Mouse (Mus musculus) kidney, adult 2 months (tissue): ENCODE measurements around the gene Tigd4.

Experiments
- CTCF ChIP-seq: fragments of 200-500 bp; conservative IDR thresholded peaks from 2 replicates; pipeline ENCODE4 v1.5.1; 2011; ENCODE audit warnings: low read depth, mild to moderate bottlenecking, control low read depth, low read length, moderate library complexity, mixed read lengths; ENCODE audit not compliant: insufficient read depth, insufficient read length
- POLR2A ChIP-seq: fragments of 200-500 bp; IDR thresholded peaks from one replicate; pipeline ENCODE4 v1.6.1; 2011; ENCODE audit warnings: low read depth, low read length, control low read depth

GRCm38 (mm10) chr3:84569587-84569986 lies 23.8 kb upstream of the Tigd4 start:
- TF ChIP-seq POLR2A (no peak), CTCF (no peak)
